Mouse (Mus musculus): ENCODE measurements at regions not wholly inside any gene's neighbourhood (a gene's known extent, or its start where the extent isn't known, plus 50 kb on each side); places are given as distances from the start of the nearest gene placed in this dataset.

- no peak for TF ChIP-seq CTCF (IDR thresholded peaks at IDR 0.05; ENCODE audit: control insufficient read depth, insufficient read depth, insufficient replicate concordance, low read depth, low read length)
- no peak for TF ChIP-seq POLR2A (IDR thresholded peaks at IDR 0.05; ENCODE audit: control insufficient read depth, low read depth, low read length)
These were observed 181.1 kb upstream of the Lrig3 start for GRCm38 (mm10) chr10:125784896-125785295.

Measured in testis, adult 2 months (tissue).